Mouse (Mus musculus) olfactory bulb, adult 2 months (tissue): Measurements from ENCODE around the gene Ano4. TPM values are rescaled to one million over a fixed set of nuclear protein-coding genes. Genes with fewer than 3 reads are reported as not detected.

Experiments
- H3K27ac ChIP-seq: fragments of 200-500 bp; 2 replicates; pipeline ENCODE4 v1.5.1; 2012; ENCODE audit warnings: low read depth, low read length; ENCODE audit not compliant: insufficient read depth
- H3K4me1 ChIP-seq: fragments of 200-500 bp; 2 replicates; pipeline ENCODE4 v1.6.1; 2012; ENCODE audit warnings: low read length; ENCODE audit not compliant: control insufficient read depth, insufficient read depth
- H3K4me3 ChIP-seq: fragments of 200-500 bp; 2 replicates; pipeline ENCODE4 v1.5.1; 2012; ENCODE audit warnings: mild to moderate bottlenecking, low read depth, low read length, moderate library complexity; ENCODE audit not compliant: insufficient read depth
- CTCF ChIP-seq: fragments of 200-500 bp; IDR thresholded peaks from 2 replicates; pipeline ENCODE4 v1.5.1; 2012; ENCODE audit warnings: low read depth, mild to moderate bottlenecking, low read length, moderate library complexity; ENCODE audit not compliant: insufficient read depth
- POLR2A ChIP-seq: fragments of 200-500 bp; IDR thresholded peaks from 2 replicates; pipeline ENCODE4 v1.6.1; 2012; ENCODE audit warnings: mild to moderate bottlenecking, low read depth, low read length, moderate library complexity; ENCODE audit not compliant: insufficient read depth
- WGBS: fragments of 180-500 bp; shearing (Covaris S2); methylation state at CpG from one replicate; pipeline ENCODE4 v1.1.7; 2018; 5-methylcytosine and 5-hydroxymethylcytosine counted together
- polyA plus RNA-seq: library from polyadenylated mRNA; stranded (reverse); fragments of >200 nt; gene quantifications from 2 replicates; pipeline ENCODE4 v1.2.4, GENCODE M21; 2012; ENCODE audit warnings: low replicate concordance; ENCODE audit not compliant: missing spikeins, insufficient read depth, insufficient read length

The Ano4 gene
- polyA plus RNA-seq, 1 experiment = not detected

DNA sequence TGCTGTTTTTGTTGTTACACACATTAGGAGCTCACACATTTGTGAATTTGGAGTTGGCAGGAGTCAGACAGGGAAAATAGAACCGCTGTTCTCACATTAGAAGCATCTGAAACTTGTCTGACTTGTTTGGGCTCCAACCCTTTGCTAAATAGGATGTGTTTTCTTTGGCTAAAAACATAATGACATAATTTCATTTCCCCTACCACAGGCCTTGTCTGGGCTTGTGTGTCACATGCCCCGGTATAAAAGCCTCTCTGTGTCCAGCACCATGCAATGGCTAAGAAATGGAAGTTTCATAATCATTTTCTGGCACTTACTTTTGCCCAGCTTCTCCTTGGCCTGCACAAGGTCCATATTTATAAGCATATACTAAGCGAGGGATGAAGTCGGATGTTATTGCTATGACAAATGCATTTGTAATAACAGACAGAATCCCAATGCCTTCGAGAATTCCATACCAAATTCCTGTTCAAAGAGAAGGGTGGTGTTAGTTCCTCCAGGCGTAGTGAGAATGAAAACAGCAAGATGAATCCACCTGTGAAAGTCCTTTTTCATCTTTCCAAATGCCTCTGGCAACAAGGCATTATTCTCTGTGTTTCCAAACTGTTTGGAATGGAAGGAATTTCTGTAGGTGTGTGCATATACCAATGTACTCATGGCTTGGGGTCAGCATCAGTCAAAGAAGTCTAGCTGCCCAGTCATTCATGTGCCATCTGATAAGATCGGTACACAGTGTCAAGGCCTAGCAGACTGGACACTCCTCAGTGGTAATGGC, 373.4 kb downstream of the Ano4 start:
- Histone ChIP-seq H3K27ac (no peak overlapping the region), H3K4me3 (no peak overlapping the region), H3K4me1 (no peaks in the 10 kb centered on the region)
- 83% methylated on average over 7 of the region's 7 CpGs for WGBS
- no peak for TF ChIP-seq POLR2A
- no peak for TF ChIP-seq CTCF

DNA sequence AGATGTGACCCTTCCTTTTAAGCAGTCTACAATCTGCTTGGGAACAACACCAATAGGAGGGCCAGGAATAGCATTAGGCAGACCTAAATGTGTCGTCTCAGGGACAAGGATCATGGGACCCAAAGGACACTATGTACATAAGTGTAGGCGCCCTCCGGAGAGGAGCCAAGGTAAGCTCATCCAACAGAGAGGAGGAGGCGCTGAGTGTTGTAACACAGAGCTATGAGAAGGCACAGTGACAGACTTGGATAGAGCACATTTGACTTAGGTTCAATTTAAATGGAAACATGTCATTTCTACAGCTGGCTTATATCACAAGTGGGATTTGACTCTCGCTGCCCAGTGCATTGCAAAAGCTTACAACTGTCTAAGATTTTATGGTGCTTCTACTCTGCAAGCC, 376.0 kb downstream of the Ano4 start:
- Histone ChIP-seq H3K27ac (no peak overlapping the region), H3K4me1 (no peaks in the 10 kb centered on the region), H3K4me3 (no peak overlapping the region)
- TF ChIP-seq POLR2A (no peak), CTCF (no peak)
- WGBS = 97% methylated on average over 5 of the region's 5 CpGs

DNA sequence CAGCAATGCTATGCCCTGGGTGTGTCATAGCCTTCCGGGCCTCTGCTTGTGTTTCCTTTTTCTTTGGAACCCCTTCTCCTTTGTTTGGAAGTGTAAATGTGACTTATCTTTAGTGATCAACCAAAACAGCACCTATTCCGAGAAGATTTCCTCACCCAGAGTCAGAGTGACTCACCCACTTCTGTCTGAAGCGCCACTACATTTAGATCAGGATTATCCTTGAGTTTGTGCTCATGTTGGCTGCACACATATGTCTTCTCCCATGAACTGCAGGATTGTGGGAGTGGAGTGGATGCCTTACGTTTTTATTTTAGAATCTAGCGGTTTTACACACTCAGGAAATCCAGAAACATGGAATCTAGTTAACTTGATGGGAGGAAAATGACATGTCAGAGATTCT, 383.8 kb downstream of the Ano4 start:
- TF ChIP-seq CTCF (no peak), POLR2A (no peak)
- H3K4me3 ChIP-seq = no peak overlapping the region
- 0 out of 2 replicates have a peak overlapping the region, but pooled peaks have one; percentile 9 for H3K27ac ChIP-seq
- WGBS = 41% methylated on average over 5 of the region's 5 CpGs
- peaks cover 4% of the 10 kb centered on the region; the same call in 1 of the 2 replicates for H3K4me1 ChIP-seq

DNA sequence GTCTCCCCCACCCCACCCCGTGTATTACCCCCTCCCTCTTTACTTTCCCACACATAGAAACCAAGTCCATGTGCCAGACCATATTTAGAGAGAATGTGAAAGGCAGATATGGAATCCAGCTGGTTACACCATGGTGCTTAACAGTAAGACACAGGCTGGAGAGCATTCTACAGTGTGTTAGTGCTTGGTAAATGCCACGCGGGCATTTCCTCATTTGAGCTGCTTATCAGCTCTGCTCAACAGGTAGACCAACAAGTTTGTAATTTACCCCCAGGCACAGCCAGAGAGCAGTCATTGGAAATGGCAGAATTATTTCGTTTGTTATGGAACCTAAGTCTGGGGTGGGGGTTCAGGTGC, 394.3 kb downstream of the Ano4 start:
- no peaks in the 10 kb centered on the region for H3K4me1 ChIP-seq
- no peak for TF ChIP-seq POLR2A
- TF ChIP-seq CTCF = no peak
- H3K4me3 ChIP-seq = no peak overlapping the region
- no peak overlapping the region for H3K27ac ChIP-seq
- WGBS = 76% methylated on average over 4 of the region's 4 CpGs

DNA sequence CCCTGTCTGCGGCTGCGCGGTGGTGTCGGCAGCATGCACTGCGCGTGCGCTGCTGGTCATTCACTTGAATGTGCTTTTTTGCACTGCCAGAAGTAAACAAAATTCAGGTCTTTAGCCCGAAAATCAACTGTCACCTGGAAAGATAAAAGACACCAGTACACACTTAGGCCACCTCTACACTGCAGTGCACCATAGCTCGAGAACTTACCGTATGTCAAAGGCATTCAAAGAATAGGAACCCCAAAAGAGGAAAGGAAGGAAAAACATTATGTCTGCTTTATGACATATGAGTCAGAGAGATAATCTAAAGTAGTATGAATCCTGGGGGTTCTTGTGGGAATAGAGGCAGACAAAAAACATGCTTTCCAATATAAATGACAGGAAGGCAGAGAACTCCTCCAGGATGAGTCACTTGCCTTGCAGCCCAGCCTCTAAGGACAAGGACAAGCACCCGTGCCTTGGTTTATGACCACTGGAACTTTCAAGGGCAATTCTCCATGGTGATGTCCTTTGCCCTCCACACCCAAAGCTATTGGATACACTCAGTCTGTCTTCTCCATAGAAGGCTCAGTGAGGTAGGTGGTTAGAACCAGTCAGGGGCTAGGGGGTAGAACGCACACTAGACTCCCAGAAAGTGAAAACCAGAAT, 394.8 kb downstream of the Ano4 start:
- Histone ChIP-seq H3K27ac (no peak overlapping the region), H3K4me1 (no peaks in the 10 kb centered on the region), H3K4me3 (no peak overlapping the region)
- TF ChIP-seq CTCF (no peak), POLR2A (no peak)
- WGBS = 91% methylated on average over 12 of the region's 12 CpGs

Other genes with a start within 250 kb of the Ano4 start
- gene Gas2l3, start 99.2 kb upstream of the Ano4 start, polyA plus RNA-seq = not detected in 2 replicates
- gene Nr1h4, start 188.8 kb upstream of the Ano4 start, polyA plus RNA-seq = not detected in 2 replicates